Mouse (Mus musculus) CD4-positive, CD25-positive, alpha-beta regulatory T cell, adult 4 months (primary cell): ENCODE data around the gene 4930426L09Rik. TPM values are rescaled to one million over a fixed set of nuclear protein-coding genes. Genes with fewer than 3 reads are reported as not detected.
"Not testable (repeated sequence)": the region's sequence is repeated elsewhere in the genome, so short reads cannot be mapped to it uniquely, and the experiment has no call there.

Experiments
- ATAC-seq: one replicate; pipeline ENCODE4 v1.8.0; 2017
- polyA plus RNA-seq, 2 experiments: library from polyadenylated mRNA; unstranded; fragments of 100-300 nt; shearing (Covaris generic); gene quantifications; one replicate each; pipeline ENCODE4 v1.2.1; 2017

Gene 4930426L09Rik
- polyA plus RNA-seq, 2 experiments from 2014 or later: 0.30 to 0.57 TPM

- ATAC-seq: no peak
Measured at GRCm38 (mm10) chr2:18971564-18971963, 26.6 kb upstream of the 4930426L09Rik start.

GRCm38 (mm10) chr2:18974882-18975645, 23.1 kb upstream of the 4930426L09Rik start:
- no peak for ATAC-seq

- no peak for ATAC-seq
Measured at GRCm38 (mm10) chr2:18976175-18976574, 22.0 kb upstream of the 4930426L09Rik start.

GRCm38 (mm10) chr2:18977201-18977805, 20.8 kb upstream of the 4930426L09Rik start:
- peak; percentile 56 for ATAC-seq

GRCm38 (mm10) chr2:18979046-18979445, 19.1 kb upstream of the 4930426L09Rik start:
- ATAC-seq: no peak

- no peak for ATAC-seq
Measured at GRCm38 (mm10) chr2:18979675-18980074, 18.5 kb upstream of the 4930426L09Rik start.

- ATAC-seq: peak; percentile 75
Measured at GRCm38 (mm10) chr2:18982581-18982980, 15.6 kb upstream of the 4930426L09Rik start.

GRCm38 (mm10) chr2:18983546-18983945, 14.6 kb upstream of the 4930426L09Rik start:
- no peak for ATAC-seq

GRCm38 (mm10) chr2:18984095-18984847, 13.9 kb upstream of the 4930426L09Rik start:
- ATAC-seq: peak; percentile 51

- no peak for ATAC-seq
Measured at GRCm38 (mm10) chr2:18985506-18985905, 12.6 kb upstream of the 4930426L09Rik start.

- peak; percentile 73 for ATAC-seq
Measured at GRCm38 (mm10) chr2:18988885-18989284, 9.3 kb upstream of the 4930426L09Rik start.

- ATAC-seq: no peak
Measured at GRCm38 (mm10) chr2:18992512-18993510, 5.3 kb upstream of the 4930426L09Rik start.

GRCm38 (mm10) chr2:18996451-18997211, 1.5 kb upstream of the 4930426L09Rik start:
- ATAC-seq: no peak

GRCm38 (mm10) chr2:18997387-18997971, 664 bp upstream of the 4930426L09Rik start:
- peak; percentile 30 for ATAC-seq

- ATAC-seq: no peak
Measured at GRCm38 (mm10) chr2:18999395-18999794, 1.3 kb downstream of the 4930426L09Rik start.

- ATAC-seq: no peak
Measured at GRCm38 (mm10) chr2:19004801-19005200, 6.7 kb downstream of the 4930426L09Rik start.

GRCm38 (mm10) chr2:19006124-19006523, 8.0 kb downstream of the 4930426L09Rik start:
- no peak for ATAC-seq

GRCm38 (mm10) chr2:19007580-19007979, 9.4 kb downstream of the 4930426L09Rik start:
- peak; percentile 68 for ATAC-seq

GRCm38 (mm10) chr2:19010541-19010940, 12.4 kb downstream of the 4930426L09Rik start:
- ATAC-seq: not testable (repeated sequence)

- ATAC-seq: no peak
Measured at GRCm38 (mm10) chr2:19011443-19011842, 13.3 kb downstream of the 4930426L09Rik start.

GRCm38 (mm10) chr2:19016348-19016747, 18.2 kb downstream of the 4930426L09Rik start:
- no peak for ATAC-seq
